Mouse (Mus musculus) right cerebral cortex, postnatal 14 days (tissue): ENCODE measurements around the gene Racgap1.

Source experiments
- DNase-seq: peaks from one replicate; pipeline ENCODE4 v3.0.0; 2022

Racgap1 gene

DNA sequence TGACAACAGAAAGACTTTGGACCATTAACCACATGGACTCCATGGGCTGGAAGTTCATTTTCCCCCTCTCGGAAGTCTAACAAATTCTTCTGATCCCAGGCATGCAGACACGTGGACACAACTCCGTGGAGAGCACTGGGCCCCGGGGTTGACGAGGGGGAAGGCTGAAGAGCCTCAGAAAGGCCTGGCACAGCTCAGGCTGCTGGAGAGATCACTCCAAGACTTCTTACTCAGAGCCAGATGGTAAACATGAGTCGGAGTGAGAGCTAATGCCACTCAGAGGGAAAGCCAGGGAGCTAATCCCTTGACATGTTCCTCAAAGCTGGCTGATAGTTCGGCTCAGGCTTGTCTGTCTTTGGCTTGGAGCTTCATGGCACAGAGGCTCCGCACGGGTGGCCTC lies 36.2 kb downstream of the Racgap1 start:
- no peak for DNase-seq

DNA sequence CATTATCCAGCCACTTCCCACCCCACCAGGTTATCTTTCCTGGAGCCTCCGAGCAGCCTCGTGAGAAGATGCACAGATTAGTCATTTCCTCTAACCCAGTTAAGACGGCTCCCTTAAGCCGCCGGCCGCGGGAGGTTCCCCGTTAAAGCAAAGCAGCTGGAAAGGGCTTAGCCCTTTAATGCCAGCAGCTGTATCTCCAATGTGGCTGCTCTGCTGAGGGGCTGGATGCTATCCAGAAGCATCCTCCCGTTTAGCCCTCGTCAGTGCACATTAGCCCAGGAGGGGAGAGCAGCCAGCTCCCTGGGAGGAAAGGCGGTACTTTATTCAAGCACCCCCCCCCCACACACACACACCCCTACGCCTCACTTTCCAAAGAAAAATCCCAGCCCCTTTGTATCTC lies 36.7 kb downstream of the Racgap1 start:
- DNase-seq, result no peak

DNA sequence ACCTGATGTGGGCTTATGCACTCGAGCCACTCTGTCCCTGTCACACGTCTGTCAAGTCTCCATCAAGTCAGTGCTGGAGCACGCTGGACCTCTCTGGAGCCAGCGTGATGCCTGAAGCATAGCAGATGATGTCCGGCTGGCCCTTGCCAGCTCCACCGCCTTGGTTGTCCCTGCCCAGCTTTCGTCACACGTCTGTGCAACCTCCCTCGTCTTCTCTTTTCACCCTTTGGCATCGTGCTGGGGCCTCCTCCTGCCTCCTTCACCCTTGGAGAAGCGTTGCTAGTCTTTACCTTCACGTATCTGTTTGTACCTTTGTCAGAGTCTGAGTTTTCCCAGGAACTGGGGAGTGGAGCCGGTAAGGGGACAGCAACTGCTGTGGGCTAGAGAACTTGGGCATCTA lies 37.2 kb downstream of the Racgap1 start:
- DNase-seq, result no peak

DNA sequence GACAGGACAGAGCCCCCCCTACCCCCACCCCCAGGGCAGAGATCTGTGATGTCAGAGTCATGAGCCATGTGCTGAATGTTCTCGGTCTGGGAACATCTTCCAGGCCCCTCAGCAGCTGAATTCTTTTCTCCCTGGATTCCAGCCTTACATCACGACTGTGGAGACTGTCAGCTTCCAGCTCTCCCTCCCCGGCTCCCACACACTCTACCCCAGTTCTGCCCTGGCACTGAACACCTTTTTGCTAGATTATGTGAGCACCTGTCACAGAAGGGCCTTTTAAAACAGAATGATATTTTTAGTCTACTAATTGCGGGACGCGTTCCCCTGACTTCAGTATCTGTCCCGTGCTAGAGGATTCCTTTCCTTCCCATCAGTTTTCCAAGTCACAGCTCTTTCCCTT lies 39.9 kb downstream of the Racgap1 start:
- DNase-seq, result no peak

DNA sequence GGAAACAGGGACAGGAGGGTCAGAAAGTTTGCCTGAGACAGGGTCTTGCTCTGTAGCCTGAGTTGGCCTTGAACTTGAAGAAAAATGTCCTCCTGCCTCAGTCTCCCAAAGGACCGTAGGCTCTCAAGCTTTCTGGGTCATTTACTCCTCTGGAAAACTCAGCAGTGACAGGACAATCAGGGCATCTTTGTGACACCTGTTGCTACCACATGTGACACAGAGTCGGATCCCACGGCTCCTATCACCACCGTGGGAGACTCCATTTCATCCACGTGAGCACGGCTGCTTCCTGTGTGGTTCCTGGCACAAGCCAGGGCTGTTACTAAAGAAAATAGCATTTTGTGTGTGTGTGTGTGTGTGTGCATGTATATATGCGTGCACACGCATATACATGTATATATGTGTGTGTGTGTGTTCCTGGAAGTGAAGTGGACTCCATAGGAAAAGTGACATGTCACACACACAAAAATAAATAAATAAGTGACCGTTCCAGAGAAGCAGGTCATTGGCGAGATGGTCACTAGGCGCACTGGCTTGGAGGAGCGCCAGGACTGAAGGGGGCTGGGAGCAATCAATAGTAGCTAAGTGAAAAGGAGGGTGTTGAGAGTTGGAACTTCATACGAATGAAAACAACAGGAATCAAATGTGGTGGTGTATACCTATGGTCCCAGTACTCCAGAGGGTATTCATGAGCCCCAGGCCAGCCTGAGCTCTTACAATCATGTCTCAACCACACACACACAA lies 42.9 kb downstream of the Racgap1 start:
- no peak for DNase-seq

DNA sequence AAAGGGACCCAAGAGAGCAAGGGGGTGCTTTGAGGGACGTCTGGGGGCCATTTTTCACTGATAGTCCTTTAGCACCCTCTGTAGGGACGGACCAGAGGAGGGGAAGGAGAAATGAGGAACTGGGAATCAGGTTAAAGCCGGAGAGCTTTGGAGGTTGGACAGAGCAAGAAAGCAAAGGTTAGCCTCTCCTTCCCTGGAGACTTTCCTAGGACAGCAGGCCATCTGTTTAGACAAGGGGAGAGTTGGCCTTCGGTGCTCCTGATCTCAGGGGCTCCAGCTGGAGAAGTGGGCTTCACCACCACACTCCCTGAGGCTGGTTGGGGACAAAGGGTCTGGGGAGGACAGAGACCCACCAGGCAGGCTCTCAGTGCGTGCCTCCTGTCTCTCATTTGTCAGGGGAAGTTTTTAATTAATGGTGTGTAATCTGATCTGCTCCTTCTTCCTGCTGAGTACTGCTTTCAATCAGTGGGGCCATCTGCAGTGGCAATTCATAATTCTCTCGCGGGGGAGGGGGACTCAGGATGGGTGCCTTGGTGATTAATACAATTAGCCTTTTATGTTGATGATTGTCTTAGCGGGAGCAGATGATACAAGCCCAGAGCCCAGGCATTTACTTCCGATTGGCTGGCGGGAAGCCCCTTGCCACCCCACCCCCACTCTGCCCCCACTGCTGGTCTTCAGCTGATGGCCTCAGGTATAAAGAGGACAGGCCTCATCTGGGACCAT lies 43.9 kb downstream of the Racgap1 start:
- DNase-seq, result no peak

DNA sequence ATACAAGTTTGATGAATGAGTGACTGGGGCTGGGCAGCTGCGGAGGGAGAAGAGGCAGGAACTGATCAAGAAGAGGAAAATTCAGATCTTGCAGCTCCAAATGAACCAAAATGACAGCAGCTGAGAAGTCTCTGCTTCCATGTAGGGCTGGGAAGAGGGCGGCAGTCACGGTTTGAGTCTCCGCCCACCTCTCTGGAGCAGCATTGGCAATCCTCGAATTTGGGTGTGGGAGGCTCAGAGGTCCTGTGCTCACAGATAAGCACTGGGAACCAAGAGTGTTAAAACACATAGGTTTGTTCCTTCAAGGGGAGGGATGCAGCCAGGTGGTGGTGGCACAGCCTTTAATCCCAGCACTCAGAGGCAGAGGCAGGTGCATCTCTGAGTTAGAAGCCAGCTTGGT lies 44.9 kb downstream of the Racgap1 start:
- DNase-seq, result no peak

DNA sequence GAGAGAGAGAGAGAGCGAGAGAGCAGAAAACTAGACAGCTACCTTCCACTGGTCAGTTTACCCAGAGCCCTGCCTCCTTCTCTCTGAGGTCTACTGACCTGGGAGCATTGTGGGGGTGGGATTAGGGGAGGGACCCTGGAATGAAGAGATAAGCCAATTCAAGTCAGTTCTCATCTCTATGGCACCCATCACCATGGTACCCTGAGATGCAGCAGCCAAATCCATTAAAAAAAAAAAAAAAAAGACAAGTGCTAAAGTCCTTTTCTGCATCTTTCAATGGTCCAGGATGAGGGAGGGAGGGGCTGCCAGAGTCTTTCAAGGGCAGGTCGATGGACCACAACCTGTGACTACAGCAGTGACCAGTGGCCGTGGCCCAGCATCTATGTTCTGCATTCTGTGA lies 45.9 kb downstream of the Racgap1 start:
- DNase-seq, result no peak

DNA sequence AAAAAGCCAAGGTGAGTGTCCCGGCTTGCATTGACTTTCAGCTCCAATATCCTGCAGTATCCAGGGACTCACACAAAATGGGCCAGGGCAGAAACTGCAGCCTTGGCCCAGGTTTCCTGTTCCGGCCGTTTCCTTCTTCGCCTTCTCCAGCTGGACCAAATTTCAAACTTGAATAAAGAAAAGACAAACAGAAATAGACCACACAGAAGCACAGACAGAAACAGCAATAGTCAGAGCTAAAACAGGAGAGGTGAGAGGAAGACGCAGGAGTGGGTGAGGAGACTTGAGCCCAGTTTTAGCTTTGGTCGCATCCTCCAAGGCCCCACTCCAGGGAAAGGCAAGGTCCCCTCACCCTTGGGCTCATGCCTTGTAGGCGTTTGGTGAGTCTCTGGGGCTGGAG lies 48.2 kb downstream of the Racgap1 start:
- no peak for DNase-seq

DNA sequence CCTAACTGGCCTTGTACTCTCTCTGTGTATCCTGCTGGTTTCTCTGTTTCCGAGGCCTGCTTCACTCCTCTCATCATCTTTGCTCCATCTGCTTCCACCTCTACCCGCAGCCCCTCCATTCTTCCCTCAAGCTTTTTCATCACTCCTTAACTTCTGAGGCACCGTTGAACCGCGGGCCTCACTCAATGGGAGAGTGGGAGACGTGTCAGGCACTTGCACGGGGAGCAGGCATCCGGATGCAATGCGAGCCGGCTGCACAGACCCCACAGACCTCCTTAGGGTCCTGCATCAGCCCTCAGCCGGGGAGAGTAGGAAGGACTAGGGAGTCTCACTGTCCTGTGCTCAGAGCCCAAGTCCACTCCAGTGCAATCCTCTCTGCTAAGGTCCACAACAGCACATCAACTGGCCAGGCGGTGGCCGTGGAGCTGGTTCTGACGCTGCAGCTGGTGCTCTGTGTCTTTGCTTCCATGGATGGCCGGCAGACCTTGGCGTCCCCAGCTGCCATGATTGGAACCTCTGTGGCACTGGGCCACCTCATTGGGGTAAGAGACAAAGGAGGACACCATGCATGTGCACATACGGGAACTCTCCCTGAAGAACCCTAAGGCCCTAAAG lies 49.1 kb downstream of the Racgap1 start:
- no peak for DNase-seq

DNA sequence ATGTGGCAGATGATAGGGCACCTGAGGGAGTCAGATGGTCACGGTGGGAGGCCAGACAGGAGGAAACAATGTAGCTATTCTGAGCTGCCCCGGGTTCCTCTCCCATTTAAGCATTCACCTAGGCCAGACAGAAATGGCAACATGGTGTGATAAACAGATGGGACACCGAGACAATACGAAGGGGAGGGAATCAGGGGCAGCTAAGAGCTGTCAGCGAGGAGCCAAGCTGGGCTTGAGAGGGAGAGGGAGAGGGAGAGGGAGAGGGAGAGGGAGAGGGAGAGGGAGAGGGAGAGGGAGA lies 49.7 kb downstream of the Racgap1 start:
- DNase-seq, result no peak

DNA sequence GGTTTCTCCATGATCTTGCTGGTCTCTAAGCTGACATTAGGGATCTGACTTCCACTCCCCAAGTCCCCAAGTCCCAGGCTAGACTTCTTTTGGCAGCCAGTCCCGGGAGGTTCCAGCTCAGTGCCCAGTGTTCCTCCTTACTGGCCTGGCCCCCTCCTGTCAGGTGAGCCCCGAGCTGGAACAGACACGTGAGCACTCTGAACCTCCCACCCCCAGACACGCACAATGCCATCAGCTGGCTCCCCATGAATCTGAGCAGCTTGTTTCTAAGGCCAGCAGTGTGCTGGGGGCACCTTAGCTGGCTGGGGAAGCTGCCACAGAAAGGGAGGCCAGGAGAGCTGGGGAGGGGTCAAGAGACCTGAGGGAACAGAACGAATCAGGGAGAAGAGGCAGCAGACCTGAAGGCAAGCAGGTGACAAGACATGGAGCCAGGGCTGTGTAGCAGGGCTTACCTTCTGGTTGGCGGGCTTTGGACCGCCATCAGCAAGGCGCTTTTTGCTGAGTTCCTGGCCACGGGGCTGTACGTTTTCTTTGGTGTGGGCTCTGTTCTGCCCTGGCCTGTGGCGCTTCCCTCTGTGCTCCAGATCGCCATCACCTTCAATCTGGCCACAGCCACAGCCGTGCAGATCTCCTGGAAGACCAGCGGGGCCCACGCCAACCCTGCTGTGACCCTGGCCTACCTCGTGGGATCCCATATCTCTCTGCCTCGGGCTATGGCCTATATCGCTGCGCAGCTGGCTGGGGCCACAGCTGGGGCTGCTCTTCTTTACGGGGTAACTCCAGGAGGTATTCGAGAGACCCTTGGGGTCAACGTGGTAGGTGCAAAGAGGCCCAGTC lies 50.3 kb downstream of the Racgap1 start, which contains the start of gene Aqp6:
Aqp6 (plus strand) TSS at position 415 of the 837 bp plus-strand sequence.
- DNase-seq, result no peak

DNA sequence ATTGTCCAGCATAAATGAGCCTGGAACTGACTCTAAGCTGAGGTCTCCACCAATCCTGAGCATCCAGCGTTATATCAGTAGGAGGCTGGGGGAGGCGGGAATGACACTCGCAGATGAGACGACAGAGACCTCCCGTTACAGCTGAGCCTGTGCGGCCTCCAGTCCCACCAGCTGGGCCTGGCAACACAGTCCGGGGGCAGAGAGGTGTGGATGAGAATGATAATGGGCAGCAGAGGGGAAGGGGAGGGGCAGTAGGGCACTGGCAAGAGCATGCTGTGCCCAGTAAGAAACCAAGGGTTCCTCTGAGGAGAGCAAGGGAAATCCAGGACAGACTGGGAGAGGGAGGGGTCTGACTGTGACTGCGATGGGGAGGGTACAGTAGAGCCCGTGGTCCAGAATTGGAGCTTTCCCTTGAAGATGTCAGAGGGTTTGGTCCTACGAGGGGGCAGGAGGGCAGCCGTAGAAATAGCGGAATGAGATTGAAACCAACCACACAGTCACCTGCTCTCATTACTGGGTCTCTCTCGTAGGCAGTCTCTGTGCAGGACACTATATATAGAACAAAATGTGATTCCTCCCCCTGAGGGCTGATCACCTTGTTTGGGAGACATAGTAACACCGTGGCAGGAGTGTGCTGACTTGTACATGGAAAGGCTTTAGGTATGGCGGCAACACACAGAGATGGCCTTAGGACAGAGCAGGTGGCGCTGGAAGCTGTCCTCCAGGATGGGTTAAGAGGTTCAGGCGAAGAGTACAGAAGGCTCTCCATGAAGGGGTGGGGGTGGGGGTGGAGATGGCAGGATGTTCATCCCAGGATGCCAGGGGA lies 52.0 kb downstream of the Racgap1 start:
- DNase-seq, result no peak

DNA sequence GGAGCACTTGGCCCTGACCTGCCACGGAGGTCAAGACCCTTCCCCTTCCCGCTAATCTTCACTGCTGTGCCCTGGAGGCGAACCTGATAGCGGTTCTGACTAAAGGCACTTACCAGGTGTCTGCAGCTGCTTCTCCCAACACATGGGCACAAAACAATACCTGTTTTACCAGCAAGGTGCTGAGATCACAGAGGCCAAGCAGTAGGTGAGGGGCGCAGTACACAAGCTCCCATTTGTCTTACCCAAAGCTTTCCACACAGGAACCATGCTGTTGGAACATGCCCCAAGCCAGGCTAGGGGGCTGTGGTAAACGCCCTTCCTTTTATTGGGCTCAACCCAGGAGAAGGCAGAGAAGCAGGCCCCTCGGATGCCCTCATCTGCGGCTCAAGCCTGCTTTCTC lies 53.9 kb downstream of the Racgap1 start:
- no peak for DNase-seq

DNA sequence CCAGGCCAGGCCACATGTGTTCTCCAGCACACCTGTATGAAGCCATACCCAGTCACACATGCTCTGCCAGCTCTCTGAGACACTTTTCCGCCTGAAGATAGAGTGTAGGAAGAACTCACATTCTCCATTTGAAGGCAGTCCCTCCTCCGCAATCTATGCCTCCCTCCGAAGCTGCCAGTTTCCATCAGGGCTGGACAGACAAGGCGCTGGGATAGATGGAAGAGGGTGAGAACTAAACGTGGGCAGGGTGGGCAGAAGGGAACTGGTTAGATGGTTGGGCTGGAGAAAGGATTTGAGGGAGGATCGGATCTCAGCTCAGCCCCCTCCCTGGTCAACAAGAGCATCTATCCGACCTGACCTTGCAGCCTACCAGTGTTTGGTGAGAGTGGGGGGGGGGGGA lies 54.6 kb downstream of the Racgap1 start:
- DNase-seq, result no peak

DNA sequence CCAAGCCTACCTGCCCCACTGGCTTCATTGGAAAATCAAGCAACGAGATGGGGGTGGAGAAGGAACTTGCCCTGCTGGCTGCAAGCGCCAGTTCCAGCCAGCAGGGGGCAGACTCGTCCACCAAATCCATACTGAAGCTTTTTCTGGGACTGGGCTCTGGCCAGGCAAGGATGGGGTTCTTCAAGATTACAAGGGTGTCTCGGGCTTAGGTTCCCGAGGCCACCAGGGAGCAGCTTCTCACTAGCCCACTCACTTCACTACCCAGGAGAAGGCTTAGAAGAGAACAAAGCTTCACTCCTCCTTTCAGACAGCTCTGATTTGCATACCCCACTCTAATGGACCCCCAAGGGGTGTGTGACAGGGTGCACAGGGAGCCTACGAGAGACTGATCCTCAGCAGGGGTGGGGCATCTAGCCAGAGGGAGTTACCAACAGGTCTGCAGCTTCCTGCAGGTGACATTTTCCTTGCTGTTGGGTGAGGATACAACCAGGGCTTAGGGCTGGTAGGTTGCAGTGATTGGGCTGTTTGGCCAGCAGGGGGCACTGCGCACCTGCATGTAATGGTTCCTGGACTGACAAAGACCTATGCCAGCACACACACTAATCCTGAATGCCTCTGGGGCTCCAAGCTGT lies 55.3 kb downstream of the Racgap1 start:
- peak; percentile 86 for DNase-seq

DNA sequence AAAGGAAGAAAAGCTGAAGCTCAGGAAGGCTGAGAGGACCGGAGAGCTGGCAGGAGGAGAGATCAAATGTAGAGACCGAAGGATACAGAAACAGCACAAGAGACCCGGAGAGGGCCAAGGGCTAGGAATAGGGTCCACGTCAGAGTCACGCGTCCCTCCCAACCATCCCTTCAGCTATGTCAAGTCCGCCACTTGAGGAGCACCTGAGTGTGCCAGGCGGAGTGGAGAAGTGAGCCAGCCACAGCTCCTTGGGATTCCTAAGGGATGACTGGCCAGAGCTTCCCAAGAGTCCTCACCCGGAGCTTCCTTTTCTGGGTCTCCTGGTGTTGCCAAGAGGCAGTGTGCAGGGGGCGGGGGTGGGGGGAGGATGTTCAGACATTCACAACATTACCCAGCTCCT lies 56.5 kb downstream of the Racgap1 start:
- no peak for DNase-seq

DNA sequence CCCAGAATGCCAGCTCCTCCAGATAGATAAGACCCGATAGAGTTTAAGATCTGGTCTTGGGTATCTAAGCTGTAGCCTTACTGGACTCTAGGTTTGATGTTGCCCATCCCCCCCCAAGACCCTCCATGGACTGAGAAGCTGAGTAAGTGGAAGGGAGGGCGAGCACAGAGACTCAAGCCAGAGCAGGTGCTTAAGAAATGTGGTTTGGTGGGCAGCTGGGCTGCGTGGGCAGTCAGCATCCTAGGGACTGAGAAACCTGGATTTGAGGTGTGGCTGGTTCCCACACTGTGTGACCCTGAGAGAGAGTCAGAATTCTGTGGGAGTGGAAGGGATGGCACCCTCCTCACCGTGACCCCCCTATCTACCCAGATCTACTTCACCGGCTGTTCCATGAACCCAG lies 58.6 kb downstream of the Racgap1 start:
- no peak for DNase-seq

DNA sequence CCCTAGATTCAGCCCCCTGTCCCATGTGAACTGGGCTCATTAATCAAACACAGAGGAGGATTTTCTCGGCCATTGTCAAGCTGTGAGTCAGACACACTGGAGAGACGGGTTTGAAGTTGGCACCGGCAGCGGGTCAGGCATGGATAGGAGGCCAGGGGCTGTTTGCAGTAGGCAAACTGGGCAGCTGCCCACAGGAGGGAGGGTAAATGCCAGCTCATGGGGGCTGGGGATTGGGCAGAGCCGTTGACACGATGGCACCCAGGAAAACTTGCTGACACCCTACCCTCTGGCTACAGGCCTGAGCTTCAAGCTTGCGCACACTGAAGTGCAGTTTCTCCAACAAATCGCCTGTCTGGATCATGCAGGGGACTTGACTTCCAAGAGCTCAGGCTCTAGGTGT lies 59.3 kb downstream of the Racgap1 start:
- DNase-seq, result no peak

DNA sequence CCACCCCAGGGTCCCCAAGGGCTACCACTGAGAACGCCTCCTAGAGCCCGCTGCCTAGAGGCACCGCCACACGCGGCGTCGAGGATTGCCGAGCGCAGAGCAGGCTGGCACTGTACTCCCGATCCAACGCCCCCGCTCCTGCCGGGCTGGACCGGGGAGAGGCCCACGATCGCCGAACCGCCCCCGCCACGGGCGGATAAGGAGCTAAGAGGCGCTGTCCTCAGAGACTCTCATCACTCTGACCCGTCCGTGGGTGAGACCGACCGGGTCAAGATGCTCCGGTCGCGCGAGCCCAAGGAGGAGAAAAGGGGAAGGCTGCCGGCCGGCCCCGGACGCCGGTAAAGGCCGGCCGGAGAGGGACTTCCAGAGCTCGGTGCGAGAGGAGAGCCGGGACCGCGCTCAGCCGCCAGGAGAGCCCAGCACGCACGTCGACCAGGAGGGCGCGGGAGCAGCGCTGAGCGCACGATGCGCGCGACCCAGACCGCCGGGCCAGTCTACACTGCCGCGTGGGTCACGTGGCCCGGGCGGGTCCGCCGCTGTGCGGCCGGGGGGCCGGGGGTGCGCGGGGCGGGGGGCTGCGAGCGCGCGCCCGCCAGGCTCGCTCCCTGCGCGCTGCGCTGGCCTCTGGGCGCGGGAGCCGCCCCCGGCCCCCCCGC lies 60.9 kb downstream of the Racgap1 start, which contains the start of gene Aqp5:
Aqp5 (plus strand) TSS at position 354 of the 656 bp plus-strand sequence.
- no peak for DNase-seq

DNA sequence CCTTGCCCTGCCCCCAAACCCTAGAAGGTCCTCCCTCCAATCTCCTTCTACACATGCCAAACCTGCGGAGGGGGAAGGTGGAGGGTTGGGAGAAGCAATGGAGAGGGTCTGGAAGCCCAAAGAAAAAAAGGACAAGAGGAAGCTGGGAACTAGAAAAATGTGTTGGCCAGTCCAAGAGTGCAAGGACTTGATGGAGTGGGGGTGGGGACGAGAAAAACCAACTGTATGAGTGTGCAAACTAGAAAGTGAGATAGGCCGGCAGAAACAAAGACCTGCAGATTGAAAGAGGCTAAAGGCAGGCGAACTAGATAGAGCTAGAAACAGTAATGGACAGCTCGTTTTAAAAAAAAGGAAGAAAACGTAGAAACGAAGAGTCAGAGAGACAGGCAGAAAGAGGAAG lies 61.8 kb downstream of the Racgap1 start:
- DNase-seq, result no peak
